Mouse (Mus musculus) lung, embryonic 16.5 days (tissue): ENCODE results near the gene Cyp2t4. TPM values are rescaled to one million over a fixed set of nuclear protein-coding genes. Genes with fewer than 3 reads are reported as not detected.

Source experiments
- ATAC-seq: fragments of 200-750 bp; cut with Nextera tagmentation; 2 replicates; pipeline ENCODE4 v1.8.0; 2017; ENCODE audit warnings: low read depth, mild to moderate bottlenecking, moderate library complexity
- H3K27ac ChIP-seq: fragments of 300-500 bp; sonication (generic); 2 replicates; pipeline ENCODE4 v1.5.1; 2014; ENCODE audit warnings: mild to moderate bottlenecking, control low read depth, low read length
- H3K27me3 ChIP-seq: fragments of 300-500 bp; sonication (generic); 2 replicates; pipeline ENCODE4 v1.6.1; 2014; ENCODE audit warnings: low read depth, low read length, mixed read lengths; ENCODE audit not compliant: control insufficient read depth, insufficient read depth
- H3K36me3 ChIP-seq: fragments of 300-500 bp; sonication (generic); 2 replicates; pipeline ENCODE4 v1.6.1; 2014; ENCODE audit warnings: low read length; ENCODE audit not compliant: control insufficient read depth, insufficient read depth
- H3K4me1 ChIP-seq: fragments of 300-500 bp; sonication (generic); replicated peaks from 2 replicates; pipeline ENCODE4 v1.6.1; 2014; ENCODE audit warnings: low read length, mixed read lengths; ENCODE audit not compliant: control insufficient read depth, insufficient read depth
- H3K4me2 ChIP-seq: fragments of 300-500 bp; sonication (generic); 2 replicates; pipeline ENCODE4 v1.6.1; 2014; ENCODE audit warnings: low read depth, low read length, control low read depth
- H3K4me3 ChIP-seq: fragments of 300-500 bp; sonication (generic); 2 replicates; pipeline ENCODE4 v1.5.1; 2014; ENCODE audit warnings: mild to moderate bottlenecking, low read length, control low read depth
- H3K9ac ChIP-seq: fragments of 300-500 bp; sonication (generic); 2 replicates; pipeline ENCODE4 v1.6.1; 2014; ENCODE audit warnings: low read length, control low read depth
- H3K9me3 ChIP-seq: fragments of 300-500 bp; sonication (generic); 2 replicates; pipeline ENCODE4 v1.6.1; 2016; ENCODE audit warnings: low read length; ENCODE audit not compliant: control insufficient read depth
- WGBS: fragments of 180-500 bp; shearing (Covaris S2); extraction: QIAGEN DNeasy Blood & Tissue Kit; methylation state at CpG from one replicate; pipeline ENCODE4 v1.1.7; 2014; 5-methylcytosine and 5-hydroxymethylcytosine counted together
- polyA plus RNA-seq: library from polyadenylated mRNA; unstranded; fragments of >200 nt; fragmentation: Nextera tagmentation; extraction: Ambion mirVana; gene quantifications from 2 replicates; pipeline ENCODE4 v1.2.1, GENCODE M21; 2015

Cyp2t4 gene
- polyA plus RNA-seq, 1 experiment from 2014 or later = 0.18 TPM

GRCm38 (mm10) chr7:27177942-27178323, 24.4 kb downstream of the Cyp2t4 start:
- 15% methylated on average over 4 of the region's 4 CpGs for WGBS
- Histone ChIP-seq H3K27me3 (no peaks in the 10 kb centered on the region), H3K27ac (peak overlapping the region; percentile 98), H3K4me3 (peak overlapping the region; percentile 75), H3K9me3 (no peaks in the 10 kb centered on the region), H3K36me3 (peaks cover 11% of the 10 kb centered on the region; the same call in 1 of the 2 replicates), H3K4me2 (peak overlapping the region; percentile 70), H3K4me1 (peaks cover 17% of the 10 kb centered on the region), H3K9ac (peak overlapping the region; percentile 64)
- ATAC-seq = no peak

DNA sequence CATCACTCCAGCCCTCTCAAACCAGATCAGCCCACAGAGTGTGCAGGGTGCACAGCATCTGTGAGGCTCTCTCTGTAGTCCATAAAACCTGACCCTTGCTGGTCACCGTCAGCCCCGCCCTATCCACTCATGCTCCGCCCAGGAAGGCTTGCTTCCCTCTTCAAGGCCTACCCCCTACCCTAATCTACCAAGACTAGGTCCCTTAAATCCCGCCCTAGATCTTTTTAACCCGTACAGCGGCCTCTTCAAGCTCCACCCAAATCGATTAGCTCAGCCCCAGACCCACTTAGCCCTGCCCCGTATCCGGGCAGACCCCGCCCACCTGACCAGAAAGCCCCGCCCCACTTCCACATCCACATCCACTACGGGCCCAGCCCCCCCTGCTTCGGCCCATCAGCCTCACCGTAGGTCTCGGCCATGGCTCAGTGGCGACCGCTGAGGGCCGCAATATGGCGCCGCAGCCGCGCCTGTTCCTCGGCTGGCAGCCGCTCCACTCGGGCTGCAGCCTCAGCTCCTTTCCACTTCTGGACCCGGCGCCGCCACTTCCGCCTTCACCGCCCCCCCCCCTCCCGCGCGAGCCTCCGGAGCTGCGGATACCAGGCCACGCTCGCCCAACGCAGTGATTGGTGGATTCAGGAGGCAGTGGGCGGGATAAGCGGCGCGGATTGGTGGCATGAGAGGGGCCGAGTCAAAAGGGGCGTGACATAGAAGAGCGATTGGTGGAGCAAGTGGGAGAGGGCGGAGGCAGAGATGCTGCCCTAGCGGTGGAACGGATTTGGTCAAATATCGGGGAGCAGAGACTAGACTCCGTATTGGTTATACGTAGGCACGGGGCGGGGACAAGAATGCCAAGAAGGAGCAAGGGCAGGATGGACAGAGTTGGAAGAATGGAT, 25.1 kb downstream of the Cyp2t4 start, which contains the start of gene Rab4b:
Rab4b (minus strand) TSS at position 573 of the 893 bp plus-strand sequence.
- H3K27ac ChIP-seq = peak within 1 kb of the TSS; percentile 98
- under 1% methylated on average over 52 of the region's 53 CpGs for WGBS
- H3K4me3 ChIP-seq = peak within 1 kb of the TSS; percentile 75
- ATAC-seq = peak; percentile 97
- no peaks in the 10 kb centered on the region for H3K27me3 ChIP-seq
- peak within 1 kb of the TSS; percentile 70 for H3K4me2 ChIP-seq
- H3K4me1 ChIP-seq = peaks cover 17% of the 10 kb centered on the region
- H3K9ac ChIP-seq = peak within 1 kb of the TSS; percentile 64
- no peaks in the 10 kb centered on the region for H3K9me3 ChIP-seq
- H3K36me3 ChIP-seq = peaks cover 8% of the 10 kb centered on the region; the same call in 1 of the 2 replicates

DNA sequence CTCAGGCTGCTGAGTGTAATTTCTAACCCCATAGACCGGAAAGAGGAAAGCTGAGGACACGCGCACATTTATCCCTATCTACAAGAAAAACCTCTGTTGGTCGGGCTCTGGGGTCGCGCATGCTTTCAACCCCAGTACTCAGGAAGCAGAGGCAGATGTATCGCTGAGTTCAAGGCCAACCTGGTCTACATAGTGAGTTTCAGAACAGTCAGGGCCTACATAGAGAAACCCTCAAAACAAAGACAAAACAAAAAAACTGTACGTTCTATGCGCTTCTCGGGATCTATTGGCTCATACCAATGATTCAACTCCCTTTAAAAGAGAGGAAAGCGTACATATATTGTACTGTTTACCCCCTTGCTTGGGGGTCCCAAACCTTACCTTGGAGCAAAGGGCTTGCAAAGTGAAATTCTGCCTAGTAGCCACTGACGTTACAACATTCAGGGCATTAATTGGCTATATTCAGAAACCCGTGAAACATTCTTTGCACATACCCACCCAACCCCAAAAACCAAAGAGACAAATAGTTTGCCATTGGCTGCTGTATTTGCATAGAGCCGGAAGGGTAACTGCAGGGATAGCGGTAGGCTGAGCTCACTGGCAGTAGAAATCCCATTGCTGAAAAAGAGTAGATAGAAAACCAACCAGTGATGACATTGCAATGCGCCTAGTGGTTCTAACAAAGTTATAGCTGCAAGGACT, 25.9 kb downstream of the Cyp2t4 start:
- H3K9ac ChIP-seq = peak overlapping the region; percentile 55
- 37% methylated on average over 16 of the region's 16 CpGs for WGBS
- ATAC-seq = no peak

DNA sequence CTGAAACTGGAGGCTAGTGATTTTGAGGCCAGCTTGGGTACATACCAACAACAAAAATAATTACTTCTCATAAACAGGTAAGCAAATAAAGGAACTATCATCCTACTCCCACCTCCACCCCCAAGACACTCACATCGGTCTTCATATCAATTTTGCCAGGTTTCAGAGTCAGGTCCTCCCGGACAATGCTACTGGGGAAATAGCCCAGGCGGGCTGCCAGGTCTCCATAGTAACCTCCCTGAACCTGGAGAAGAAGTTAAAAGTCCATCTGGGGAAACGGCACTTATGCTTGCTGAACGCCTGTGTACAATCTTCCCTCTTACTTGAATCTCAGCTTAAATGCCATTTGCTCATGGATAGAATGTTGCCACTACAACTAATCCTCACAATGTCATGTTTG, 26.5 kb downstream of the Cyp2t4 start:
- H3K27me3 ChIP-seq = no peaks in the 10 kb centered on the region
- H3K4me2 ChIP-seq = peak overlapping the region; percentile 56
- H3K4me3 ChIP-seq = peak overlapping the region; percentile 75
- peak overlapping the region; percentile 91 for H3K27ac ChIP-seq
- 19% methylated on average over 5 of the region's 5 CpGs for WGBS
- no peaks in the 10 kb centered on the region for H3K9me3 ChIP-seq
- no peak for ATAC-seq
- peaks cover 17% of the 10 kb centered on the region for H3K4me1 ChIP-seq
- H3K9ac ChIP-seq = peak overlapping the region; percentile 24
- H3K36me3 ChIP-seq = peaks cover 5% of the 10 kb centered on the region

More for the DNA sequence above, 25.9 kb downstream of the Cyp2t4 start:
- Histone ChIP-seq H3K27ac (peak overlapping the region; percentile 91), H3K27me3 (no peaks in the 10 kb centered on the region), H3K36me3 (peaks cover 4% of the 10 kb centered on the region; the same call in 1 of the 2 replicates), H3K4me2 (peak overlapping the region; percentile 56), H3K4me1 (peaks cover 17% of the 10 kb centered on the region), H3K4me3 (peak overlapping the region; percentile 75), H3K9me3 (no peaks in the 10 kb centered on the region)

GRCm38 (mm10) chr7:27180837-27181695, 27.6 kb downstream of the Cyp2t4 start, which contains the start of the genes Gm21983 and Mia:
TSS of gene Gm21983 (minus strand) at chr7:27181086.
TSS of gene Mia (minus strand) at chr7:27181157.
- 41% methylated on average over 14 of the region's 14 CpGs for WGBS
- peak; percentile 25 for ATAC-seq

GRCm38 (mm10) chr7:27182498-27182897, 29.0 kb downstream of the Cyp2t4 start:
- H3K4me2 ChIP-seq = no peak overlapping the region
- ATAC-seq = no peak
- peaks cover 23% of the 10 kb centered on the region for H3K36me3 ChIP-seq
- no peak overlapping the region for H3K4me3 ChIP-seq
- peaks cover 17% of the 10 kb centered on the region for H3K4me1 ChIP-seq
- WGBS = 54% methylated on average over 1 of the region's 1 CpGs
- no peaks in the 10 kb centered on the region for H3K9me3 ChIP-seq
- no peak overlapping the region for H3K9ac ChIP-seq
- H3K27ac ChIP-seq = peak overlapping the region; percentile 91
- H3K27me3 ChIP-seq = no peaks in the 10 kb centered on the region

More at GRCm38 (mm10) chr7:27180837-27181695, 27.6 kb downstream of the Cyp2t4 start, which contains the start of the genes Gm21983 and Mia:
- Histone ChIP-seq H3K4me1 (peaks cover 17% of the 10 kb centered on the region), H3K4me3 (peak within 1 kb of the TSS; percentile 75), H3K36me3 (peaks cover 14% of the 10 kb centered on the region), H3K27ac (peak within 1 kb of the TSS; percentile 91), H3K9ac (peak within 1 kb of the TSS; percentile 24), H3K4me2 (peak within 1 kb of the TSS; percentile 56), H3K9me3 (no peaks in the 10 kb centered on the region), H3K27me3 (no peaks in the 10 kb centered on the region)

DNA sequence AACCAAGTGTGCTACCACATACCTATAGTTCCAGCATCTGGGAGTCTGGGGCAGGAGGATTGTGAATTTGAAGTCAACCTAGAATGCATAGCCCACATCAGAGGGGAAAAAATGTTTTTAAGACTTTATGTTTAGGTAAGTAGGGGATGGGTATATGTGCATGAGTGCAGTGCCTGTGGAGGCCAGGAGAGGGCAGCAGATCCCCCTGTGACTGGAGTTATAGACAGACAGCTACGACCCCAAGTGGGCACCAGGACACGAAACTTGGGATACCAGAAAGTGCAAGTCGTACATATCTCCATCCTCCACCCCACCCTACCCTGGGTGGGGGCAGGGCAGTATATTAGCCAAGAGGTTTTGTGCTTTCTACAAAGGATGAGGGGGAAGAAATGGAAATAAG, 31.4 kb downstream of the Cyp2t4 start:
- peaks cover 45% of the 10 kb centered on the region for H3K36me3 ChIP-seq
- H3K27ac ChIP-seq = no peak overlapping the region
- no peaks in the 10 kb centered on the region for H3K9me3 ChIP-seq
- no peak for ATAC-seq
- no peaks in the 10 kb centered on the region for H3K27me3 ChIP-seq
- H3K4me3 ChIP-seq = no peak overlapping the region
- no peak overlapping the region for H3K4me2 ChIP-seq
- WGBS = 41% methylated on average over 3 of the region's 3 CpGs
- H3K9ac ChIP-seq = no peak overlapping the region
- peaks cover 4% of the 10 kb centered on the region; the same call in 1 of the 2 replicates for H3K4me1 ChIP-seq

GRCm38 (mm10) chr7:27185986-27186385, 32.5 kb downstream of the Cyp2t4 start:
- no peak for ATAC-seq
- no peak overlapping the region for H3K27ac ChIP-seq
- no peak overlapping the region for H3K4me2 ChIP-seq
- no peaks in the 10 kb centered on the region for H3K27me3 ChIP-seq
- no peaks in the 10 kb centered on the region for H3K4me1 ChIP-seq
- WGBS = 88% methylated on average over 5 of the region's 5 CpGs
- no peaks in the 10 kb centered on the region for H3K9me3 ChIP-seq
- H3K4me3 ChIP-seq = no peak overlapping the region
- H3K36me3 ChIP-seq = peaks cover 55% of the 10 kb centered on the region
- no peak overlapping the region for H3K9ac ChIP-seq
